Mouse (Mus musculus): ENCODE data around the gene Prdm16.

Prdm16 gene

GRCm38 (mm10) chr4:154639591-154640442 lies 3.1 kb upstream of the Prdm16 start:
- no peak for ATAC-seq (ENCODE audit: low TSS enrichment)

- no peak for ATAC-seq (ENCODE audit: low TSS enrichment)
These were observed 2.5 kb upstream of the Prdm16 start for GRCm38 (mm10) chr4:154639126-154639525.

DNA sequence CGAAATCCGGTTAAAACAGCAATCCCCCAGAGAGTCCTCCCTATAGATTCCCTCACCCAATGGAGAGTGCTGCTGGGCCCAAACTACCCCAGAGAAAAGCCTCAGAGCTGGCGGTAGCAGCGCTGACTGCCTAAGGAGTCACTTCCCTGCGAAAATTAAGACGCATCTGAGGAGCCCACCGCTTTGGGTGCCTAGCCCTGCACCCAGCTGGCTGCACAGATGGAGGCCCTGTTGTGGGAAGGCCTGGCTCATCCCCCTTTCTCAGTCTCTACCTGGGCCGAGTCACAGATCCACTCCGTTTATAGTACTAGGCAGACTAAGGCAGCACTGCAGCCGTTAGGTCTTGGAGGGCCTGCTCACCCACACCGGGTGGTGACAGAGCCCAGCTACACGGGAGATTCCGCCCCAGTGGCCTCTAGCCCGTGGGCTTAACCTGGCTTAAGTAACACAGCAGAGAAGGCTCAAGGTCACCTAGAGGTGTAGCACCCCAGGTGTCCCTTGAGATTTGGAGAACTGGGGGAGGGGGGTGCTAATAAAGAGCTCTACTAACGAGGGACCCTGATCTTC lies 1.7 kb upstream of the Prdm16 start:
- no peak for ATAC-seq (ENCODE audit: low TSS enrichment)

DNA sequence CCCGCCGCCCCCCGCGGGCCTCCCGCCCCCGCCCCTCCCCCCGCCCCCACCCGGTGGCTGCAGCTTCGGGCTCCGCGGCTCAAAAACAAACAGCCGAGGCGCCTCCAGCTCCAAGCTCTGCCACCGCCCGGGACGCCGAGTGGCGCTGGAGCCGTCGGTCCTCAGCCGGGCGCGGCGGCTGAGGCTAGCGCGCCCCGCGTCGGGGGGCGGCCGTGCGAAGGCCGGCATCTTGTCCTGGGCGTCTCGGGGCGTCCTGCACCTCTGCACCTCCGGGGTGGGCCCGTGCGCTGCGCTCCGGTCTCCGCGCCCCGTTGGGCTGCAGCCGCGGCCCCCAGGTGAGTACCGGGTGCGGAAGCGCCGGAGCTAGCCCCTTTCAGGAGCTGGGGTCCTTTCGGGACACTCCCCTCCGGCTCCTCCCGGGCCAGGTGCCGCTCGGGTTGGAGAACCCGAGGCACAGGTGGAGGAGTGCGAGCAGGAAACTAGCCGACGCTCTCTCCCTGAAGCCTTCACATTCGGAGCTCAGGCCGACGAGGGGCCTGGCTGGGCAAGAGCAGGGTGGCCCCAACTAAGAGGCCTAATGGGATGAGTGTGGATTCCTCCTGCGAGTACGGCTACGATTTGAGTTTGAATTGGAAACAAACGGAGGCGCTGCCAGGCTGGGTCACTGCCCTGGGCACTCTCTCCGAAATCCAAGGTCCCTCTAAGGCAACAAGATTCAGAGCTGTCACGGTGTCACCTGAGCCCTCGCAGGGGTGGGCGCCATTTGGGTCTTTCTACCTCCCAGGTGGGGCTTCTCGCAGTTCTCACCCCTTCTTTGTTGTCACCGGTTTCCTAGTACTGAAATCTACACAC lies 1.0 kb upstream of the Prdm16 start:
- ATAC-seq (ENCODE audit: low TSS enrichment) = no peak

GRCm38 (mm10) chr4:154636053-154636433 lies 630 bp downstream of the Prdm16 start:
- no peak for ATAC-seq (ENCODE audit: low TSS enrichment)

- ATAC-seq (ENCODE audit: low TSS enrichment) = no peak
These were observed 1.2 kb downstream of the Prdm16 start for GRCm38 (mm10) chr4:154635241-154636052.

- ATAC-seq (ENCODE audit: low TSS enrichment) = no peak
These were observed 2.0 kb downstream of the Prdm16 start for GRCm38 (mm10) chr4:154634470-154635240.

GRCm38 (mm10) chr4:154634001-154634400 lies 2.7 kb downstream of the Prdm16 start:
- ATAC-seq (ENCODE audit: low TSS enrichment) = no peak

DNA sequence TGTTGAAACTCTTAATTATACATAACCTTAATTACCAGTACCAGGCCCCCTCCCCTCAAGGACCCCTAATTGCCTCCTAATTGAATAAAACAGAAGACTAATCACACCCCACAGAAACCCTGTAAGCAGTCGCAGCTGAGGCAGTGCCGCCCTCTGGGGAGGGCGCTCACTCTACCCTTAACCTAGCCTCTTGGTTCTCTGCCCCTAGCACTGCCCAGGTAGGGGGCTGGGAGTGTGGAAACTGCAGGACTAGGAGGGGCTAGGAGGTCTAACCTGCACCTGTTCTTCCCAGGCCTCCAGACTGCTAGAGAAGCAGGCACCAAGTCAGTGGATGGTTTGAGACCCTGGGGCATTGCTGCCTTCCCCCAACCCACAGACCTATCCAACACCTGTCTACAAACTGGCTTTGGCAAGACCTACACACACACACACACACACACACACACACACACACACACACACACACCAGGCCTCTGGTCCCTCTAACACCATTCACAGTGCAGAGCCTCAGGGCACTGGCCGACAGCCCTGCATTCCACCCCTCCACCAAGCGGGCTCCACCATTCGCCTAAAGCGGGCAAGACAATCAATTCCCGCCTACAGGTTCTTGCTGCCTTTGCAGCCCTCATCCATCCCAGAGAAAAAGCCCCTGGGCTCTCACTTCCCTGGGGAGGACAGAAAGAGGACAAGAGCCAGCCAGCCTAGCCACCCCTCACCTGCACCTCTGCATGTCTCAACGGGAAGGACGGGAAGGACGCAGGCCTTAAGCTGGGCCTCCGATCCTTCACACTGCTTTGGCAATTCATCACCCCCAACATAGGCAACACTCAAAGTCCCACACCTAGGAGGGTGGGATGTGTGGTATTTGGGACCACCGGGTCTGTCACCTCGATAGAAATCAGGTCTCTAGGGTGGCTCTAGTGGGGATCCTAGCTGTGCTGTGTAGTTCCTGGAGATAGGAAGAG lies 3.6 kb downstream of the Prdm16 start:
- ATAC-seq (ENCODE audit: low TSS enrichment) = no peak

- ATAC-seq (ENCODE audit: low TSS enrichment) = no peak
These were observed 5.9 kb downstream of the Prdm16 start for GRCm38 (mm10) chr4:154630763-154631162.

- ATAC-seq (ENCODE audit: low TSS enrichment) = no peak
These were observed 9.1 kb downstream of the Prdm16 start for GRCm38 (mm10) chr4:154627419-154628142.

GRCm38 (mm10) chr4:154626282-154626681 lies 10.4 kb downstream of the Prdm16 start:
- no peak for ATAC-seq (ENCODE audit: low TSS enrichment)

DNA sequence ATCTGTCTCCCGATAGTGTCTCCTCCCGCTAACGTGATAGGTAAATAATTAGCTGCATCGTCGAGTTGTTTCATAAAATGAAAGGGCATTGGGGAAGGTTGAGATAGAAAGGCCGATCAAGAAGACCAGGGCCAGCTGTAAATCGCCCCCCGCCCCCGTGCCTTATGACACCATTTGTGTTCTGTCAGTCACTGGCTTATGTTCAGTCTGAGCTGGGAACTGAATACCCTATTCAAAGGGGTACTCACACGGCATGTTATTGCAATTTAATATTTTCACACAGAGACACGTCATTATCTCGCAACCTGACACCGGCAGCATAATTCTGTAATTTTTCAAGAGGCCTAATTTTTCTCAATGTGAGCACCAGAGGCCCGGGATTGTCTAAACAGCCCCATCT lies 11.0 kb downstream of the Prdm16 start:
- ATAC-seq (ENCODE audit: low TSS enrichment) = no peak

DNA sequence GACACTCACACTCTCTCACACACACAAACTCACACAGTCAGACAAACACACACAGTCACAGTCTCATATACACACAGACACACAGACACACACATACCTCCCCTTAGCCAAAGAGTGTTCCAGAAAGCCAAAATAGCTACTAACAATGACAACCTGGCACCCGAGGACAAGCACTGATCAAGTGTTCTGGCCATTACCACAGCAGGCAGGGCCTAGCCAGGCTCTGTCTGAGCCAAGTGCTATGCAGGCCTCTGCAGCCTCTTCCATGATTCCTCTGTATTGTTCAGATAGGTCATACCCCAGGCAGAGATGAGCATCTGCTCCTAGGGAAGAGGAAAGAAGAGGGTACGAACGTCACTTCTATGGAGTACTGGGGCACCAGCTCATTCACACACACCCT lies 13.4 kb downstream of the Prdm16 start:
- no peak for ATAC-seq (ENCODE audit: low TSS enrichment)

DNA sequence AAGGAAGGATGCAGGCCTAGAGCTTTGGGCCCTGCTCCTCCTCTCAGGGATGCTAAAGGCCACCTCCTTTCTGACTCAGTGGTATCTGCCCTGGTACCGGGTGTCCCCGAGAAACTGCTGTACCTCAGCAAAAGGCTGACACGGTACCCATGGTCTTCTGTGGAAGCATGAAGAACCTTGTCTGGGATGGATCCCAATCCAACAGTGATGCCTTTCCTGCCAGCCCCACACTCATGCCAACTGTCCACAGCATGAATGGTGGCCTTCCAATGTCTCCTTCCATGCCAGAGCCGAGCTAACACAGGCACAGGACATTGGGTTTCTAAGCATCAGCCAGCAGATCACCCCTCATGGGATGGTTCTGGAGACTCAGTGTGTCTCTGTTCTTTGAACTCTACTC lies 14.2 kb downstream of the Prdm16 start:
- ATAC-seq (ENCODE audit: low TSS enrichment) = no peak

- ATAC-seq (ENCODE audit: low TSS enrichment) = no peak
These were observed 25.5 kb downstream of the Prdm16 start for GRCm38 (mm10) chr4:154611167-154611566.

DNA sequence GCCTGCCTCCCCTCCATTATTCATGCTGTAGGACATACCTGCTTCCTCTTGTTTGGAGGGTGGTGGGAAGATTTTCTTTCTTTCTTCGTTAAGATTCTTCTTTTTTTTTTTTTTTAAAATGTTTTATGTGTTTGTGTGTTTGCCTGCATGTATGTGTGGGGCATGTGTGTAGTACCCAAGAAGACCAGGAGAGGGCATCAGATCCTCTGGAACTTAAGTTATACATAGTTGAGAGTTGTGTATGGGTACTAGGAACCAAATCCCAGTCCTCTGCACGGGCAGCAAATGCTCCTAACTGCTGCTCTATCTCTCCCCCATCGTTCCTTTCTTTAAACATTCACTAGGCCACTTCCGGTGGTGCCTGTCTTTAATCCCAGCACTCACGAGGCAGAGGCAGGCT lies 28.9 kb downstream of the Prdm16 start:
- ATAC-seq (ENCODE audit: low TSS enrichment) = no peak

GRCm38 (mm10) chr4:154604442-154604830 lies 32.2 kb downstream of the Prdm16 start:
- no peak for ATAC-seq (ENCODE audit: low TSS enrichment)

Measured in frontal cortex, adult (tissue).